Mouse (Mus musculus): ENCODE results near the gene Nceh1.

The Nceh1 gene

GRCm38 (mm10) chr3:27283071-27283713, 100.4 kb downstream of the Nceh1 start:
- peak; percentile 58; the same call in 1 of the 2 replicates for TF ChIP-seq GATA4 (IDR thresholded peaks at IDR 0.05; ENCODE audit: insufficient replicate concordance, low read length)

- no peak for TF ChIP-seq GATA4 (IDR thresholded peaks at IDR 0.05; ENCODE audit: insufficient replicate concordance, low read length)
Observed at GRCm38 (mm10) chr3:27283796-27284195, 101.0 kb downstream of the Nceh1 start.

GRCm38 (mm10) chr3:27284227-27284626, 101.5 kb downstream of the Nceh1 start:
- TF ChIP-seq GATA4 (IDR thresholded peaks at IDR 0.05; ENCODE audit: insufficient replicate concordance, low read length) = no peak

- TF ChIP-seq GATA4 (IDR thresholded peaks at IDR 0.05; ENCODE audit: insufficient replicate concordance, low read length) = no peak
Observed at GRCm38 (mm10) chr3:27285072-27285471, 102.3 kb downstream of the Nceh1 start.

- no peak for TF ChIP-seq GATA4 (IDR thresholded peaks at IDR 0.05; ENCODE audit: insufficient replicate concordance, low read length)
Observed at GRCm38 (mm10) chr3:27288301-27288700, 105.5 kb downstream of the Nceh1 start.

- no peak for TF ChIP-seq GATA4 (IDR thresholded peaks at IDR 0.05; ENCODE audit: insufficient replicate concordance, low read length)
Observed at GRCm38 (mm10) chr3:27288909-27289308, 106.1 kb downstream of the Nceh1 start.

- no peak for TF ChIP-seq GATA4 (IDR thresholded peaks at IDR 0.05; ENCODE audit: insufficient replicate concordance, low read length)
Observed at GRCm38 (mm10) chr3:27290285-27290684, 107.5 kb downstream of the Nceh1 start.

GRCm38 (mm10) chr3:27293645-27294385, 111.0 kb downstream of the Nceh1 start:
- no peak for TF ChIP-seq GATA4 (IDR thresholded peaks at IDR 0.05; ENCODE audit: insufficient replicate concordance, low read length)

GRCm38 (mm10) chr3:27300451-27300850, 117.7 kb downstream of the Nceh1 start:
- no peak for TF ChIP-seq GATA4 (IDR thresholded peaks at IDR 0.05; ENCODE audit: insufficient replicate concordance, low read length)

- no peak for TF ChIP-seq GATA4 (IDR thresholded peaks at IDR 0.05; ENCODE audit: insufficient replicate concordance, low read length)
Observed at GRCm38 (mm10) chr3:27302339-27303022, 119.7 kb downstream of the Nceh1 start.

- no peak for TF ChIP-seq GATA4 (IDR thresholded peaks at IDR 0.05; ENCODE audit: insufficient replicate concordance, low read length)
Observed at GRCm38 (mm10) chr3:27306815-27307214, 124.0 kb downstream of the Nceh1 start.

GRCm38 (mm10) chr3:27310973-27311372, 128.2 kb downstream of the Nceh1 start:
- TF ChIP-seq GATA4 (IDR thresholded peaks at IDR 0.05; ENCODE audit: insufficient replicate concordance, low read length) = no peak

GRCm38 (mm10) chr3:27311475-27311874, 128.7 kb downstream of the Nceh1 start:
- TF ChIP-seq GATA4 (IDR thresholded peaks at IDR 0.05; ENCODE audit: insufficient replicate concordance, low read length) = no peak

GRCm38 (mm10) chr3:27314506-27315164, 131.9 kb downstream of the Nceh1 start:
- TF ChIP-seq GATA4 (IDR thresholded peaks at IDR 0.05; ENCODE audit: insufficient replicate concordance, low read length) = no peak

- TF ChIP-seq GATA4 (IDR thresholded peaks at IDR 0.05; ENCODE audit: insufficient replicate concordance, low read length) = no peak
Observed at GRCm38 (mm10) chr3:27316559-27317287, 134.0 kb downstream of the Nceh1 start, which contains the start of gene Tnfsf10. Gene Tnfsf10 (plus strand): TSS chr3:27317028.
